Mouse (Mus musculus): ENCODE results near the gene Zmym4.

- TF ChIP-seq EP300 (IDR thresholded peaks at IDR 0.05; ENCODE audit: low read length): no peak
- TF ChIP-seq POLR2A (IDR thresholded peaks at IDR 0.05; ENCODE audit: low read depth, low read length): no peak
- no peak for TF ChIP-seq TCF12 (IDR thresholded peaks at IDR 0.05; ENCODE audit: low read depth, low read length)
- TF ChIP-seq CTCF (conservative IDR thresholded peaks at IDR 0.05 in 1 of 2, IDR thresholded peaks at IDR 0.05 in 1 of 2; ENCODE audit: low read depth in 2 of 2, low read length in 2 of 2): no peak
These were observed 78.1 kb downstream of the Zmym4 start for GRCm38 (mm10) chr4:126889879-126890278.

All from CH12.LX (cell line).